Mouse (Mus musculus): ENCODE data around the gene Cstf2. TPM values are rescaled to one million over a fixed set of nuclear protein-coding genes. Genes with fewer than 3 reads are reported as not detected.

The Cstf2 gene
- polyA plus RNA-seq (2014; fragmentation: Illumina TruSeq; extraction: RNeasy Lipid Tissue Mini Kit (QIAGEN cat#74804); ENCODE audit: low read depth, low replicate concordance) = 70.4 TPM

GRCm38 (mm10) chrX:134058987-134059712 lies at the start of gene Cstf2:
Cstf2 (plus strand) TSS chrX:134059187.

Other genes starting within 250 kb of the Cstf2 start
- 0.58 TPM for gene Tnmd, start 208.2 kb upstream of the Cstf2 start, polyA plus RNA-seq (2014; fragmentation: Illumina TruSeq; extraction: RNeasy Lipid Tissue Mini Kit (QIAGEN cat#74804); ENCODE audit: low read depth, low replicate concordance)
- gene Tspan6, start 160.8 kb upstream of the Cstf2 start, polyA plus RNA-seq (2014; fragmentation: Illumina TruSeq; extraction: RNeasy Lipid Tissue Mini Kit (QIAGEN cat#74804); ENCODE audit: low read depth, low replicate concordance) = 78.6 TPM
- gene Srpx2, start 150.8 kb upstream of the Cstf2 start, polyA plus RNA-seq (2014; fragmentation: Illumina TruSeq; extraction: RNeasy Lipid Tissue Mini Kit (QIAGEN cat#74804); ENCODE audit: low read depth, low replicate concordance) = 3.0 TPM
- gene Sytl4, start 77.4 kb upstream of the Cstf2 start, polyA plus RNA-seq (2014; fragmentation: Illumina TruSeq; extraction: RNeasy Lipid Tissue Mini Kit (QIAGEN cat#74804); ENCODE audit: low read depth, low replicate concordance) = 18.4 TPM
- gene Xkrx, start 102.9 kb downstream of the Cstf2 start, polyA plus RNA-seq (2014; fragmentation: Illumina TruSeq; extraction: RNeasy Lipid Tissue Mini Kit (QIAGEN cat#74804); ENCODE audit: low read depth, low replicate concordance) = 0.52 TPM
- gene Arl13a, start 128.3 kb downstream of the Cstf2 start, polyA plus RNA-seq (2014; fragmentation: Illumina TruSeq; extraction: RNeasy Lipid Tissue Mini Kit (QIAGEN cat#74804); ENCODE audit: low read depth, low replicate concordance) = not detected
- gene Nox1, start 162.8 kb downstream of the Cstf2 start, polyA plus RNA-seq (2014; fragmentation: Illumina TruSeq; extraction: RNeasy Lipid Tissue Mini Kit (QIAGEN cat#74804); ENCODE audit: low read depth, low replicate concordance) = not detected
- 68.2 TPM for gene Trmt2b, start 217.8 kb downstream of the Cstf2 start, polyA plus RNA-seq (2014; fragmentation: Illumina TruSeq; extraction: RNeasy Lipid Tissue Mini Kit (QIAGEN cat#74804); ENCODE audit: low read depth, low replicate concordance)
- 1,214 TPM for gene Tmem35a, start 236.0 kb downstream of the Cstf2 start, polyA plus RNA-seq (2014; fragmentation: Illumina TruSeq; extraction: RNeasy Lipid Tissue Mini Kit (QIAGEN cat#74804); ENCODE audit: low read depth, low replicate concordance)
- gene Cenpi, start 248.9 kb downstream of the Cstf2 start, polyA plus RNA-seq (2014; fragmentation: Illumina TruSeq; extraction: RNeasy Lipid Tissue Mini Kit (QIAGEN cat#74804); ENCODE audit: low read depth, low replicate concordance) = 6.3 TPM